Comparison of ENCODE assay signal across 16 mouse cellular contexts in genomic region chr12:82395194-82395593, GRCm38 (mm10).
"Had no signal": no experiment of that assay in that cellular context is flagged by ENCODE, and none has a peak within 500 bp of the region (broad histone marks: within the 10 kb centered on the region; RNA-seq: fewer than 3 reads in every experiment).

No protein-coding gene starts in this region.

- H3K4me1 ChIP-seq: neural tube, embryonic 12.5 days had no signal

- DNase-seq: kidney, postnatal 14 days; layer of hippocampus, adult 9-11 months; layer of hippocampus, postnatal 36 days; lung, embryonic 14.5 days; lung, postnatal 10 days; lung, postnatal 4 days; retina, postnatal 1 day; right cerebral cortex, postnatal 4 days; thymus, adult 18-20 months; thymus, postnatal 14 days had no signal

- H3K36me3 ChIP-seq: liver, embryonic 12.5 days; midbrain, embryonic 15.5 days; neural tube, embryonic 12.5 days had no signal

- H3K9me3 ChIP-seq: kidney, embryonic 15.5 days; limb, embryonic 15.5 days; liver, embryonic 12.5 days; midbrain, embryonic 10.5 days; midbrain, embryonic 15.5 days; neural tube, embryonic 12.5 days had no signal

- H3K27ac ChIP-seq: kidney, embryonic 15.5 days; liver, embryonic 12.5 days; midbrain, embryonic 10.5 days; midbrain, embryonic 15.5 days; neural tube, embryonic 12.5 days had no signal

- ATAC-seq: liver, embryonic 12.5 days; midbrain, embryonic 15.5 days had no signal

- H3K4me3 ChIP-seq: kidney, embryonic 15.5 days; limb, embryonic 15.5 days; liver, embryonic 12.5 days; midbrain, embryonic 10.5 days; midbrain, embryonic 15.5 days; neural tube, embryonic 12.5 days had no signal

- H3K4me2 ChIP-seq: kidney, embryonic 15.5 days; limb, embryonic 15.5 days; liver, embryonic 12.5 days; lung, embryonic 14.5 days; midbrain, embryonic 15.5 days; neural tube, embryonic 12.5 days had no signal

- H3K27me3 ChIP-seq: kidney, embryonic 15.5 days; limb, embryonic 15.5 days; liver, embryonic 12.5 days; midbrain, embryonic 15.5 days; neural tube, embryonic 12.5 days had no signal

- H3K9ac ChIP-seq: kidney, embryonic 15.5 days; limb, embryonic 15.5 days; liver, embryonic 12.5 days; lung, embryonic 14.5 days; midbrain, embryonic 15.5 days; neural tube, embryonic 12.5 days had no signal
